ENCODE assay signal across 8 mouse cellular contexts in genomic region chr2:170131981-170132460, GRCm38 (mm10). TPM values are rescaled to one million over a fixed set of nuclear protein-coding genes. Genes with fewer than 3 reads are reported as not detected.
DNase-seq lines count a peak whose midpoint lies in the region; ATAC-seq and TF ChIP-seq lines count a peak whose summit lies in the region.

No protein-coding gene starts in this region.

- no peak for ATAC-seq in heart, postnatal 0 days (ENCODE audit: insufficient read depth, low read depth)

- no peaks in the 10 kb centered on the region for H3K9me3 ChIP-seq in heart, postnatal 0 days (replicated peaks; ENCODE audit: control insufficient read depth, low read length)
- no peaks in the 10 kb centered on the region for H3K9me3 ChIP-seq in midbrain, embryonic 10.5 days (replicated peaks)

- 4% methylated on average over 10 of the region's 10 CpGs for WGBS in kidney, adult 2 months
- WGBS in heart, postnatal 0 days = 8% methylated on average over 10 of the region's 10 CpGs
- 6% methylated on average over 10 of the region's 10 CpGs for WGBS in midbrain, embryonic 10.5 days

- H3K4me2 ChIP-seq in heart, postnatal 0 days (ENCODE audit: low read depth, low read length) = peak overlapping the region; percentile 80

- no peak for TF ChIP-seq EP300 in heart, postnatal 0 days (IDR thresholded peaks at IDR 0.05; ENCODE audit: low read depth)

- peak; percentile 40 for DNase-seq in kidney, adult 2 months
- DNase-seq in kidney, postnatal 4 days = no peak
- DNase-seq in MN1 (ENCODE audit: low spot score) = peak; percentile 49
- peak; percentile 49 for DNase-seq in heart, postnatal 0 days (ENCODE audit: low spot score)
- no peak for DNase-seq in midbrain, embryonic 10.5 days (ENCODE audit: low spot score)
- DNase-seq in gastrocnemius, postnatal 25 days = no peak
- DNase-seq in ovary, postnatal 10 days (ENCODE audit: low spot score) = no peak
- DNase-seq in layer of hippocampus, adult 11-12 months (ENCODE audit: low spot score) = no peak

- peaks cover 21% of the 10 kb centered on the region for H3K4me1 ChIP-seq in kidney, adult 2 months (ENCODE audit: control insufficient read depth, insufficient read depth, low read length)
- peaks cover 27% of the 10 kb centered on the region for H3K4me1 ChIP-seq in heart, postnatal 0 days (ENCODE audit: control insufficient read depth, insufficient read depth)
- peaks cover 73% of the 10 kb centered on the region for H3K4me1 ChIP-seq in midbrain, embryonic 10.5 days

- H3K36me3 ChIP-seq in kidney, adult 2 months (ENCODE audit: control insufficient read depth, insufficient read depth, low read length) = no peaks in the 10 kb centered on the region
- no peaks in the 10 kb centered on the region for H3K36me3 ChIP-seq in heart, postnatal 0 days (replicated peaks; ENCODE audit: control insufficient read depth, insufficient read depth, low read length)
- H3K36me3 ChIP-seq in midbrain, embryonic 10.5 days = no peaks in the 10 kb centered on the region

- H3K9ac ChIP-seq in heart, postnatal 0 days (replicated peaks; ENCODE audit: low read depth, low read length) = peak overlapping the region; percentile 97

- no peaks in the 10 kb centered on the region for H3K27me3 ChIP-seq in kidney, adult 2 months (replicated peaks; ENCODE audit: control insufficient read depth, insufficient read depth, low read length)
- H3K27me3 ChIP-seq in heart, postnatal 0 days (ENCODE audit: control insufficient read depth, insufficient read depth, low read length) = no peaks in the 10 kb centered on the region
- peaks cover 19% of the 10 kb centered on the region for H3K27me3 ChIP-seq in midbrain, embryonic 10.5 days (ENCODE audit: low read depth, poor library complexity, severe bottlenecking)

- peak overlapping the region; percentile 25; the same call in 1 of the 2 replicates for H3K4me3 ChIP-seq in kidney, adult 2 months (ENCODE audit: insufficient read depth, low read depth, low read length)
- H3K4me3 ChIP-seq in heart, postnatal 0 days (ENCODE audit: low read depth, low read length) = peak overlapping the region; percentile 98
- H3K4me3 ChIP-seq in midbrain, embryonic 10.5 days = peak overlapping the region; percentile 92

- peak overlapping the region; percentile 69; the same call in 1 of the 2 replicates for H3K27ac ChIP-seq in kidney, adult 2 months (ENCODE audit: insufficient read depth, low read depth, low read length)
- H3K27ac ChIP-seq in heart, postnatal 0 days (ENCODE audit: low read depth) = peak overlapping the region; percentile 98
- peak overlapping the region; percentile 99 for H3K27ac ChIP-seq in midbrain, embryonic 10.5 days (replicated peaks)

- no peak for TF ChIP-seq CTCF in kidney, adult 2 months (conservative IDR thresholded peaks at IDR 0.05; ENCODE audit: insufficient read depth, insufficient read length, low read depth, low read length)
- no peak for TF ChIP-seq CTCF in heart, postnatal 0 days (IDR thresholded peaks at IDR 0.05; ENCODE audit: low read depth)

- TF ChIP-seq POLR2A in kidney, adult 2 months (IDR thresholded peaks at IDR 0.05; ENCODE audit: low read depth, low read length) = no peak

RNA-seq across cellular contexts. Expression of gene Zfp217, which starts 15.9 kb away (rescaled TPM):
- 7.0 and 8.2 TPM in 2 replicates for polyA plus RNA-seq in kidney, adult 2 months (2012; rRNA removed)
- total RNA-seq in heart, postnatal 0 days (2014; rRNA removed; ENCODE audit: low replicate concordance) = 9.8 and 10.1 TPM in 2 replicates
- polyA plus RNA-seq in heart, postnatal 0 days (2015; fragmentation: Nextera tagmentation; extraction: Ambion mirVana) = 1.9 and 2.1 TPM in 2 replicates
- polyA plus RNA-seq in midbrain, embryonic 10.5 days (2016; fragmentation: Nextera tagmentation; extraction: Ambion mirVana) = 2.8 and 2.9 TPM in 2 replicates
- 1 to 10 TPM; 7.0 to 7.2 TPM for total RNA-seq in gastrocnemius, postnatal 25 days (2021)

Comparison
In these comparisons a context has a peak if more than half of its experiments do, and no peak if none do; other contexts are left out.
1. DNase-seq: peak in kidney, adult 2 months (single experiment), MN1 (single experiment) and heart, postnatal 0 days (single experiment); none in kidney, postnatal 4 days (0 of 2), midbrain, embryonic 10.5 days (single experiment), gastrocnemius, postnatal 25 days (single experiment), ovary, postnatal 10 days (single experiment) and layer of hippocampus, adult 11-12 months (single experiment).
2. H3K4me3 ChIP-seq: peak in every context shown above with its lines; median percentile 98 in heart, postnatal 0 days; 92 in midbrain, embryonic 10.5 days; 25 in kidney, adult 2 months.
3. Peak in every context shown above with its lines, with median percentiles within 50 percentile points of each other: H3K27ac ChIP-seq.